Mouse (Mus musculus) gonadal fat pad, adult 2 months (tissue): ENCODE results near the gene Nle1. TPM values are rescaled to one million over a fixed set of nuclear protein-coding genes. Genes with fewer than 3 reads are reported as not detected.
A peak's percentile ranks its signal among the peaks of the same experiment; 100 is the strongest.

Experiments
- DNase-seq: peaks from one replicate; pipeline ENCODE4 v3.0.0-alpha.2; 2012; ENCODE audit warnings: low read depth
- polyA plus RNA-seq: library from polyadenylated mRNA; depleted of rRNA; stranded (reverse); fragments of >200 nt; gene quantifications from 2 replicates; pipeline ENCODE4 v1.2.3, GENCODE M21; 2012

Nle1 gene
- polyA plus RNA-seq, 1 experiment, result 25.7 TPM

- DNase-seq, result no peak
Observed at GRCm38 (mm10) chr11:82914711-82915352, 6.6 kb upstream of the Nle1 start.

GRCm38 (mm10) chr11:82910679-82911389, 2.6 kb upstream of the Nle1 start:
- no peak for DNase-seq

GRCm38 (mm10) chr11:82910250-82910649, 2.0 kb upstream of the Nle1 start, which contains the start of gene Unc45b:
Gene Unc45b (plus strand): TSS chr11:82910550.
- DNase-seq, result no peak

- no peak for DNase-seq
Observed at GRCm38 (mm10) chr11:82908608-82908989, 388 bp upstream of the Nle1 start.

GRCm38 (mm10) chr11:82905816-82906215, 2.4 kb downstream of the Nle1 start:
- no peak for DNase-seq

- no peak for DNase-seq
Observed at GRCm38 (mm10) chr11:82904952-82905351, 3.3 kb downstream of the Nle1 start.

GRCm38 (mm10) chr11:82901606-82902310, 6.5 kb downstream of the Nle1 start:
- DNase-seq, result no peak

GRCm38 (mm10) chr11:82899720-82900119, 8.5 kb downstream of the Nle1 start:
- no peak for DNase-seq

- DNase-seq, result no peak
Observed at GRCm38 (mm10) chr11:82897478-82897877, 10.7 kb downstream of the Nle1 start.

GRCm38 (mm10) chr11:82891936-82892335, 16.3 kb downstream of the Nle1 start, which contains the start of gene Fndc8:
Gene Fndc8 (plus strand): TSS chr11:82892124.
- DNase-seq, result no peak

- peak; percentile 44 for DNase-seq
Observed at GRCm38 (mm10) chr11:82890342-82890762, 17.9 kb downstream of the Nle1 start, which contains the start of gene Rad51d. Gene Rad51d (minus strand): TSS chr11:82890614.

- peak; percentile 38 for DNase-seq
Observed at GRCm38 (mm10) chr11:82889524-82890341, 18.5 kb downstream of the Nle1 start.

GRCm38 (mm10) chr11:82888491-82888946, 19.7 kb downstream of the Nle1 start:
- peak; percentile 65 for DNase-seq

- no peak for DNase-seq
Observed at GRCm38 (mm10) chr11:82886559-82886958, 21.7 kb downstream of the Nle1 start.

GRCm38 (mm10) chr11:82883180-82883579, 25.0 kb downstream of the Nle1 start:
- DNase-seq, result no peak

- DNase-seq, result no peak
Observed at GRCm38 (mm10) chr11:82877726-82878344, 30.4 kb downstream of the Nle1 start.

- no peak for DNase-seq
Observed at GRCm38 (mm10) chr11:82875631-82876030, 32.6 kb downstream of the Nle1 start.

- no peak for DNase-seq
Observed at GRCm38 (mm10) chr11:82874924-82875323, 33.3 kb downstream of the Nle1 start.

- DNase-seq, result no peak
Observed at GRCm38 (mm10) chr11:82871031-82871446, 37.2 kb downstream of the Nle1 start, which contains the start of gene Rffl. Gene Rffl (minus strand): TSS chr11:82871210.

GRCm38 (mm10) chr11:82870173-82871030, 37.8 kb downstream of the Nle1 start:
- DNase-seq, result no peak
